Mouse (Mus musculus) heart, postnatal 0 days (tissue): ENCODE data around the gene Tmem98. TPM values are rescaled to one million over a fixed set of nuclear protein-coding genes. Genes with fewer than 3 reads are reported as not detected.

Experiments
- ATAC-seq: fragments of 200-750 bp; cut with Nextera tagmentation; 2 replicates; pipeline ENCODE4 v1.8.0; 2017; ENCODE audit warnings: low read depth, moderate number of reproducible peaks, moderate library complexity; ENCODE audit not compliant: insufficient read depth
- DNase-seq: peaks from one replicate; pipeline ENCODE4 v3.0.0-alpha.2; 2016; ENCODE audit warnings: low spot score
- H3K27ac ChIP-seq: fragments of 300-500 bp; sonication (generic); 2 replicates; pipeline ENCODE4 v1.5.1; 2014; ENCODE audit warnings: low read depth, mild to moderate bottlenecking
- H3K27me3 ChIP-seq: fragments of 300-500 bp; sonication (generic); 2 replicates; pipeline ENCODE4 v1.6.1; 2014; ENCODE audit warnings: low read length, mixed read lengths; ENCODE audit not compliant: control insufficient read depth, insufficient read depth
- H3K36me3 ChIP-seq: fragments of 300-500 bp; sonication (generic); replicated peaks from 2 replicates; pipeline ENCODE4 v1.6.1; 2014; ENCODE audit warnings: low read length, mixed read lengths; ENCODE audit not compliant: control insufficient read depth, insufficient read depth
- H3K4me1 ChIP-seq: fragments of 300-500 bp; sonication (generic); 2 replicates; pipeline ENCODE4 v1.6.1; 2014; ENCODE audit warnings: antibody characterized with exemption; ENCODE audit not compliant: control insufficient read depth, insufficient read depth
- H3K4me2 ChIP-seq: fragments of 300-500 bp; sonication (generic); 2 replicates; pipeline ENCODE4 v1.6.1; 2014; ENCODE audit warnings: low read depth, mild to moderate bottlenecking, low read length, moderate library complexity
- H3K4me3 ChIP-seq: fragments of 300-500 bp; sonication (generic); 2 replicates; pipeline ENCODE4 v1.5.1; 2014; ENCODE audit warnings: low read depth, low read length
- H3K9ac ChIP-seq: fragments of 300-500 bp; sonication (generic); replicated peaks from 2 replicates; pipeline ENCODE4 v1.6.1; 2014; ENCODE audit warnings: low read depth, low read length, mixed read lengths
- H3K9me3 ChIP-seq: fragments of 300-500 bp; sonication (generic); replicated peaks from 2 replicates; pipeline ENCODE4 v1.6.1; 2016; ENCODE audit warnings: low read length; ENCODE audit not compliant: control insufficient read depth
- CTCF ChIP-seq: IDR thresholded peaks from 2 replicates; pipeline ENCODE4 v1.5.1; 2016; ENCODE audit warnings: antibody characterized with exemption, control low read depth, low read depth
- EP300 ChIP-seq: IDR thresholded peaks from 2 replicates; pipeline ENCODE4 v1.6.1; 2016; ENCODE audit warnings: antibody characterized with exemption, low read depth
- WGBS: fragments of 180-500 bp; shearing (Covaris S2); extraction: QIAGEN DNeasy Blood & Tissue Kit; methylation state at CpG from one replicate; pipeline ENCODE4 v1.1.7; 2014; 5-methylcytosine and 5-hydroxymethylcytosine counted together
- polyA plus RNA-seq: library from polyadenylated mRNA; unstranded; fragments of >200 nt; fragmentation: Nextera tagmentation; extraction: Ambion mirVana; gene quantifications from 2 replicates; pipeline ENCODE4 v1.2.1, GENCODE M21; 2015
- total RNA-seq: library from RNA; depleted of rRNA; stranded (reverse); fragments of >200 nt; gene quantifications from 2 replicates; pipeline ENCODE4 v1.2.3, GENCODE M21; 2014; ENCODE audit warnings: low replicate concordance

Tmem98 gene
- total and polyA plus RNA-seq, 2 experiments from 2014 or later: 74.4 to 111 TPM

- Histone ChIP-seq H3K27ac (no peak overlapping the region), H3K27me3 (no peaks in the 10 kb centered on the region; the same call in 1 of the 2 replicates), H3K9me3 (no peaks in the 10 kb centered on the region), H3K4me3 (no peak overlapping the region), H3K4me2 (no peak overlapping the region), H3K4me1 (no peaks in the 10 kb centered on the region), H3K36me3 (no peaks in the 10 kb centered on the region), H3K9ac (no peak overlapping the region)
- 37% methylated on average over 3 of the region's 3 CpGs for WGBS
- no peak for ATAC-seq
- TF ChIP-seq CTCF: no peak
- TF ChIP-seq EP300: no peak
- DNase-seq: no peak
Observed at GRCm38 (mm10) chr11:80846115-80846514, 36.1 kb downstream of the Tmem98 start.

- H3K36me3 ChIP-seq: no peaks in the 10 kb centered on the region
- ATAC-seq (no peak), DNase-seq (no peak)
- no peak overlapping the region for H3K4me2 ChIP-seq
- H3K27me3 ChIP-seq: 0 out of 2 replicates have a peak, but pooled peaks cover 4% of the 10 kb centered on the region
- TF ChIP-seq EP300 (no peak), CTCF (no peak)
- H3K9ac ChIP-seq: no peak overlapping the region
- 67% methylated on average over 5 of the region's 5 CpGs for WGBS
- H3K9me3 ChIP-seq: no peaks in the 10 kb centered on the region
- H3K4me3 ChIP-seq: no peak overlapping the region
- H3K27ac ChIP-seq: no peak overlapping the region
- H3K4me1 ChIP-seq: no peaks in the 10 kb centered on the region
Observed at GRCm38 (mm10) chr11:80848131-80848530, 38.2 kb downstream of the Tmem98 start.

GRCm38 (mm10) chr11:80851859-80852258 is 41.9 kb downstream of the Tmem98 start:
- peak; percentile 26 for DNase-seq
- no peak overlapping the region for H3K27ac ChIP-seq
- H3K36me3 ChIP-seq: no peaks in the 10 kb centered on the region
- whole genome bisulfite sequencing: 39% methylated on average over 5 of the region's 5 CpGs
- H3K9ac ChIP-seq: no peak overlapping the region
- peak; percentile 64 for TF ChIP-seq CTCF
- no peak for TF ChIP-seq EP300
- H3K4me2 ChIP-seq: no peak overlapping the region
- no peaks in the 10 kb centered on the region for H3K9me3 ChIP-seq
- 0 out of 2 replicates have a peak, but pooled peaks cover 4% of the 10 kb centered on the region for H3K27me3 ChIP-seq
- H3K4me3 ChIP-seq: no peak overlapping the region
- ATAC-seq: no peak
- no peaks in the 10 kb centered on the region for H3K4me1 ChIP-seq

GRCm38 (mm10) chr11:80853014-80853413 is 43.0 kb downstream of the Tmem98 start:
- H3K27ac ChIP-seq: no peak overlapping the region
- 53% methylated on average over 3 of the region's 3 CpGs for WGBS
- H3K9ac ChIP-seq: no peak overlapping the region
- 0 out of 2 replicates have a peak, but pooled peaks cover 4% of the 10 kb centered on the region for H3K27me3 ChIP-seq
- H3K4me3 ChIP-seq: no peak overlapping the region
- TF ChIP-seq CTCF (no peak), EP300 (no peak)
- DNase-seq: no peak
- no peaks in the 10 kb centered on the region for H3K36me3 ChIP-seq
- H3K4me2 ChIP-seq: no peak overlapping the region
- no peak for ATAC-seq
- no peaks in the 10 kb centered on the region for H3K9me3 ChIP-seq
- no peaks in the 10 kb centered on the region for H3K4me1 ChIP-seq

- H3K9ac ChIP-seq: no peak overlapping the region
- no peak overlapping the region for H3K27ac ChIP-seq
- H3K4me3 ChIP-seq: no peak overlapping the region
- H3K4me2 ChIP-seq: peak overlapping the region; percentile 38
- ATAC-seq (no peak), DNase-seq (no peak)
- TF ChIP-seq EP300 (no peak), CTCF (no peak)
- H3K9me3 ChIP-seq: no peaks in the 10 kb centered on the region
- 0 out of 2 replicates have a peak, but pooled peaks cover 4% of the 10 kb centered on the region for H3K27me3 ChIP-seq
- 76% methylated on average over 11 of the region's 11 CpGs for WGBS
- H3K4me1 ChIP-seq: no peaks in the 10 kb centered on the region
- H3K36me3 ChIP-seq: no peaks in the 10 kb centered on the region
Observed at GRCm38 (mm10) chr11:80854430-80854829, 44.5 kb downstream of the Tmem98 start.

- H3K36me3 ChIP-seq: no peaks in the 10 kb centered on the region
- ATAC-seq (no peak), DNase-seq (no peak)
- 0 out of 2 replicates have a peak, but pooled peaks cover 4% of the 10 kb centered on the region for H3K27me3 ChIP-seq
- TF ChIP-seq EP300: no peak
- TF ChIP-seq CTCF: no peak
- no peaks in the 10 kb centered on the region for H3K4me1 ChIP-seq
- 21% methylated on average over 7 of the region's 7 CpGs for WGBS
- no peak overlapping the region for H3K9ac ChIP-seq
- H3K27ac ChIP-seq: no peak overlapping the region
- peak overlapping the region; percentile 38 for H3K4me2 ChIP-seq
- no peak overlapping the region for H3K4me3 ChIP-seq
- no peaks in the 10 kb centered on the region for H3K9me3 ChIP-seq
Observed at GRCm38 (mm10) chr11:80854908-80855307, 44.9 kb downstream of the Tmem98 start.
